Mouse (Mus musculus): ENCODE data around the gene Dct. TPM values are rescaled to one million over a fixed set of nuclear protein-coding genes. Genes with fewer than 3 reads are reported as not detected.

The Dct gene
- polyA plus RNA-seq, 1 experiment from 2014 or later: 0.79 TPM

GRCm38 (mm10) chr14:117992600-117993256 is 59.3 kb downstream of the Dct start:
- H3K27me3 ChIP-seq (replicated peaks): peaks cover 79% of the 10 kb centered on the region
- H3K4me1 ChIP-seq (replicated peaks): no peaks in the 10 kb centered on the region
- no peak overlapping the region for H3K4me3 ChIP-seq
- no peak overlapping the region for H3K27ac ChIP-seq (ENCODE audit: poor library complexity, severe bottlenecking)
- no peak overlapping the region for H3K9ac ChIP-seq
- no peak for ATAC-seq (ENCODE audit: insufficient number of reproducible peaks, low FRiP score)
- H3K9me3 ChIP-seq (replicated peaks): 0 out of 2 replicates have a peak, but pooled peaks cover 4% of the 10 kb centered on the region
- H3K4me2 ChIP-seq: no peak overlapping the region
- 50% methylated on average over 8 of the region's 8 CpGs for WGBS
- H3K36me3 ChIP-seq: no peaks in the 10 kb centered on the region

DNA sequence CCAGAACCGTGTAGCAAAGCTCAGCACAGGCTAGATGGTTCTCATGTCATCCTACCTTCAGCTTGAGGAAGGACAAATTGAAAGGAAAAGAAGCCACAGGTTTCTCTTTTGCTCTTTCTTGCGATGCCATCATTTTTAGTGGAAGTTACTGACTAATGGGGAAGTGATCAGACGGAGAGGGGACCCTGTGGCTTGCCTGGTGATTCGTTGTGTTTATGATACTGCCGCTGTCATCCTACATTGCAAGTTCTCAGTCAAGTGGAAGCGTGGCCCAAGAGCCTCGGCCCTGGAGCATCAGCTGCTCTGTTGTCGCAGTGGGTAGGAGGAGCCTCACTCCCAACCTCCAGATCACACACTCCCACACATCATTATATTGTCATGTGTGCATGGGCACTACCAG is 61.8 kb downstream of the Dct start:
- ATAC-seq (ENCODE audit: insufficient number of reproducible peaks, low FRiP score): no peak

DNA sequence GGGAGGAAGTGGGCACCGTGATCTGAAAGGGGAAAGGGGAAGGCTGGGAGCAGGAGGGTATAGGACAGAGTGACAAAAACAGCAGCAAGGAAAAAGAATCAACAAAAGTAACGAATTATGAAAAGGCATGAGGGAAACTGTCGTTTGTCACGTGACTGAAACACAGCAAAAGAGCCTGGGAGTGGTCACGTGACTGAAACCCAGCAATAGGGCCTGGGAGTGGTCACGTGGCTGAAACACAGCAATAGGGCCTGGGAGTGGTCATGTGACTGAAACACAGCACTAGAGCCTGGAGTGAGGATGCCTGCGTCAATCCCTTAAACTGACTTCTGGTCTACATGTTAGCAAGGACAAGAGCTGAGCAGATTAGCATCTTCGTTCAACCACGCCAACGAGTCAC is 63.6 kb downstream of the Dct start:
- no peak overlapping the region for H3K27ac ChIP-seq (ENCODE audit: poor library complexity, severe bottlenecking)
- H3K9me3 ChIP-seq (replicated peaks): no peaks in the 10 kb centered on the region
- 79% methylated on average over 10 of the region's 10 CpGs for WGBS
- H3K36me3 ChIP-seq: no peaks in the 10 kb centered on the region
- peaks cover 92% of the 10 kb centered on the region for H3K27me3 ChIP-seq (replicated peaks)
- H3K9ac ChIP-seq: no peak overlapping the region
- ATAC-seq (ENCODE audit: insufficient number of reproducible peaks, low FRiP score): no peak
- no peaks in the 10 kb centered on the region for H3K4me1 ChIP-seq (replicated peaks)
- no peak overlapping the region for H3K4me3 ChIP-seq
- no peak overlapping the region for H3K4me2 ChIP-seq

More for the DNA sequence above, 61.8 kb downstream of the Dct start:
- H3K27me3 ChIP-seq (replicated peaks): peaks cover 88% of the 10 kb centered on the region
- WGBS: 76% methylated on average over 8 of the region's 8 CpGs
- no peak overlapping the region for H3K4me2 ChIP-seq
- 0 out of 2 replicates have a peak, but pooled peaks cover under 1% of the 10 kb centered on the region for H3K9me3 ChIP-seq (replicated peaks)
- no peak overlapping the region for H3K4me3 ChIP-seq
- no peaks in the 10 kb centered on the region for H3K36me3 ChIP-seq
- H3K4me1 ChIP-seq (replicated peaks): no peaks in the 10 kb centered on the region
- no peak overlapping the region for H3K27ac ChIP-seq (ENCODE audit: poor library complexity, severe bottlenecking)
- H3K9ac ChIP-seq: no peak overlapping the region

DNA sequence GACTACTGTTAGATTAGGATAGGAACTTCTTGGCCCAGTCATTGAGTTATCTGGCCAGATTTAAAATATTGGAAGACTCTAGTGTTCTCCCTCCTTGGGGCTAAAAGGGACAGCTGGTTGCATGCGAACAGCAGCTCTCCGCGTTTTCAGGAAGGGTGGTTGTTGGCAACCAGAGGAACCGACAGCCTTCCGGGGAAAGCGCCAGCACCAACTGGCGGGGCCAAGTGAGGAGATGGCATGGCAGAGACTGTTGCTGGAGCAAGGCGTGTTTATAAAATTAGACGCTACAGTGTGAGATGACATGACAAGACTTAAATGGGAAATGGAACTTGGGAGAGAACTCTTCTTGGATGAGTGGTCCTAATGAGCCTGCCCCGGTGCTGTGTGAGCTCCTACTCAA is 70.5 kb downstream of the Dct start:
- ATAC-seq (ENCODE audit: insufficient number of reproducible peaks, low FRiP score): no peak
- H3K9me3 ChIP-seq (replicated peaks): peaks cover 2% of the 10 kb centered on the region; the same call in 1 of the 2 replicates
- H3K27ac ChIP-seq (ENCODE audit: poor library complexity, severe bottlenecking): no peak overlapping the region
- H3K9ac ChIP-seq: no peak overlapping the region
- H3K4me2 ChIP-seq: no peak overlapping the region
- WGBS: 92% methylated on average over 10 of the region's 10 CpGs
- no peak overlapping the region for H3K4me3 ChIP-seq
- no peaks in the 10 kb centered on the region for H3K36me3 ChIP-seq
- peaks cover 72% of the 10 kb centered on the region for H3K27me3 ChIP-seq (replicated peaks)
- H3K4me1 ChIP-seq (replicated peaks): no peaks in the 10 kb centered on the region

- H3K36me3 ChIP-seq: no peaks in the 10 kb centered on the region
- no peaks in the 10 kb centered on the region for H3K4me1 ChIP-seq (replicated peaks)
- H3K27me3 ChIP-seq (replicated peaks): peaks cover 70% of the 10 kb centered on the region
- H3K4me2 ChIP-seq: no peak overlapping the region
- ATAC-seq (ENCODE audit: insufficient number of reproducible peaks, low FRiP score): no peak
- H3K9me3 ChIP-seq (replicated peaks): no peaks in the 10 kb centered on the region
- H3K9ac ChIP-seq: no peak overlapping the region
- WGBS: 83% methylated on average over 5 of the region's 5 CpGs
- H3K27ac ChIP-seq (ENCODE audit: poor library complexity, severe bottlenecking): no peak overlapping the region
- H3K4me3 ChIP-seq: no peak overlapping the region
These were observed 79.5 kb downstream of the Dct start for GRCm38 (mm10) chr14:117972576-117972975.

Other genes starting within 250 kb of the Dct start
- 34.7 and 35.3 TPM in 2 replicates for gene Tgds, start 80.5 kb upstream of the Dct start, polyA plus RNA-seq (2016; fragmentation: Nextera tagmentation; extraction: Ambion mirVana)
- 35.4 and 38.7 TPM in 2 replicates for gene Gpr180, start 84.9 kb upstream of the Dct start, polyA plus RNA-seq (2016; fragmentation: Nextera tagmentation; extraction: Ambion mirVana)
- 0.05 TPM in 1 of 2 replicates, not detected in the other for gene Sox21, start 184.8 kb upstream of the Dct start, polyA plus RNA-seq (2016; fragmentation: Nextera tagmentation; extraction: Ambion mirVana)
- gene Gm9376, start 214.7 kb upstream of the Dct start, polyA plus RNA-seq (2016; fragmentation: Nextera tagmentation; extraction: Ambion mirVana): not detected in 2 replicates